Mouse (Mus musculus): Measurements from ENCODE around the gene Amz1. TPM values are rescaled to one million over a fixed set of nuclear protein-coding genes. Genes with fewer than 3 reads are reported as not detected.

Gene Amz1
- total RNA-seq (2017) = 7.8 to 13.5 TPM (median 10.2 TPM) in 3 replicates

GRCm38 (mm10) chr5:140723822-140724221 is at the start of gene Amz1:
Gene Amz1, plus strand, starts transcription at chr5:140724127.
- no peak for ATAC-seq (replicated peaks; ENCODE audit: insufficient number of reproducible peaks, low FRiP score, low TSS enrichment, poor library complexity, severe bottlenecking)

- no peak for ATAC-seq (replicated peaks; ENCODE audit: insufficient number of reproducible peaks, low FRiP score, low TSS enrichment, poor library complexity, severe bottlenecking)
Observed at GRCm38 (mm10) chr5:140675079-140675478, 48.8 kb upstream of the Amz1 start.

- ATAC-seq (replicated peaks; ENCODE audit: insufficient number of reproducible peaks, low FRiP score, low TSS enrichment, poor library complexity, severe bottlenecking) = no peak
Observed at GRCm38 (mm10) chr5:140675640-140676039, 48.3 kb upstream of the Amz1 start.

- no peak for ATAC-seq (replicated peaks; ENCODE audit: insufficient number of reproducible peaks, low FRiP score, low TSS enrichment, poor library complexity, severe bottlenecking)
Observed at GRCm38 (mm10) chr5:140677137-140677536, 46.8 kb upstream of the Amz1 start.

DNA sequence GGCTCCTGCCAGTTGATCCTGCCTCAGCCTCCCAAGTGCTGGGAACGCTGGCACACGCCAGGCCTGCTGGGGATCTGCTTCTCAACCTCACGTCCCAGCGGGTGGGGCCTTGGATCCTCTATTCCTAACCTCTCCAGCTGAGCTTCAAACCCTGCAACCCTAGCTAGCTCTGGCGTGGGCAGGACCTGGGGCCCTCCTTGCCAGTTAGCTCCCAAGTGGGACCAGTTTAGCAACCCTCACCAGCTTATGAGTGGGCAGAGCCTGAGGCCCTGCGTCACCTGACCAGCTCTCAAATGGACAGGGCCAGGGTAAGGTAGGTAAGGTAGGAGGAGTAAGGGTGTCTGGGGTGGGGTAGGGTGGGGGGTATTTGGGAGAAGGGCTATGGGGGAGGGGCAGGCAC is 43.9 kb upstream of the Amz1 start:
- ATAC-seq (replicated peaks; ENCODE audit: insufficient number of reproducible peaks, low FRiP score, low TSS enrichment, poor library complexity, severe bottlenecking) = no peak

- ATAC-seq (replicated peaks; ENCODE audit: insufficient number of reproducible peaks, low FRiP score, low TSS enrichment, poor library complexity, severe bottlenecking) = no peak
Observed at GRCm38 (mm10) chr5:140680950-140681349, 43.0 kb upstream of the Amz1 start.

- ATAC-seq (replicated peaks; ENCODE audit: insufficient number of reproducible peaks, low FRiP score, low TSS enrichment, poor library complexity, severe bottlenecking) = no peak
Observed at GRCm38 (mm10) chr5:140682113-140682512, 41.8 kb upstream of the Amz1 start.

DNA sequence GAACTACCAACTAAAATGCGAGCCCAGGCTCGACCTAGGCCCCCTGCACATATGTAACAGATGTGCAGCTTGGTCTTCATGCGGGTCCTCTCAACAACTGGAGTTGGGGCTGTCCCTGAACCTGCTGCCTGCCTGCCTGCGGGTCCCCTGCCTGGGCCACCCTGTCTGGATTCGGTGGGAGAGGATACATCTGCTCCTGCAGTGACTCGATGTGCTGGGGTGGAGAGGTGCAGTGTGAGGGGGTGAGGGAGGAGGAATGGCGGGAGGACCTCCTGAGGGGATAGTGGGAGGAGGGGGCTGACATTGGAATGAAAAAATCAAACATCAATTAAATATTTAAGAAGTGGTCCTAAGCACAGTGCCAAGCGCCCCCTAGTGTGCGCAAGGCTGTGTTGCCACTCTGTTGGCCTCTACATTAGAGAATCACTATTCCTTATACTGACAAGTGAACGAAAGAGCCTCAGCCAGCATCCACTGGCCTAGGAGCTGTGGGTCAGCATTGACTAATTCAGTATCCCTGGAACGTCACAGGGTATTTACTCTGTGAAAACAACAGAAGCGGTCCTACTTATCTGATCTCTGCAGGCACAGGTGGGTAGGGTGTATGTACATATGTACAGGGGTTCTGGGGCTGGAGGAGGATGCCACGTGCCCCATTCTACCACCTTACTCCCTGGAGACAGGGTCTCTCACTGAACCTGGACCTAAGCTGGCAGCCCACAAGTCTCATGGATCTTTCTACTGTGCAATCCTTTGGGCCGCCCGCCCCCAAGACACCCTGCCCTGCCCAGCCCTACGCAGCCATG is 39.4 kb upstream of the Amz1 start:
- no peak; the same call in 1 of the 2 replicates for ATAC-seq (replicated peaks; ENCODE audit: insufficient number of reproducible peaks, low FRiP score, low TSS enrichment, poor library complexity, severe bottlenecking)

DNA sequence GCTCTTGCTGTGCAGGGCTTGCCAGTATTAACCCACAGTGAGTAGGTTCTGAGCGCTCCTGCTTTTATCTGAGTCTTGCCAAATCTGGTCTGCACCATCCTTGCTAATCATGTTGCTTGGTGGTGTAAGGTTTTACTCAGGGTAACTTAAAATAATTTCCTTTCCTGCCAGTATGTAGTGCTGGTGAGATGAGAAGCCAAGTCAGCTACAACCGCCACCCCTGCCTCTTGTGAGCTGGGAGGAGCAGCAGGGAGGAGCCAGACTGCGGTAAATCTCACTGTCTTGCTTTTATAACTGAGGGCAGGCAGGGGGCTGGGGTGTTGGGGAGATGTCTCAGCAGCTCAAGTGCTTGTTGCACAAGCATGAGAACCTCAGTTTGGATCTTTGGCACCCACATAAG is 35.5 kb upstream of the Amz1 start:
- no peak for ATAC-seq (replicated peaks; ENCODE audit: insufficient number of reproducible peaks, low FRiP score, low TSS enrichment, poor library complexity, severe bottlenecking)

- ATAC-seq (replicated peaks; ENCODE audit: insufficient number of reproducible peaks, low FRiP score, low TSS enrichment, poor library complexity, severe bottlenecking) = no peak
Observed at GRCm38 (mm10) chr5:140695987-140696386, 27.9 kb upstream of the Amz1 start.

- ATAC-seq (replicated peaks; ENCODE audit: insufficient number of reproducible peaks, low FRiP score, low TSS enrichment, poor library complexity, severe bottlenecking) = no peak
Observed at GRCm38 (mm10) chr5:140699776-140700175, 24.2 kb upstream of the Amz1 start.

DNA sequence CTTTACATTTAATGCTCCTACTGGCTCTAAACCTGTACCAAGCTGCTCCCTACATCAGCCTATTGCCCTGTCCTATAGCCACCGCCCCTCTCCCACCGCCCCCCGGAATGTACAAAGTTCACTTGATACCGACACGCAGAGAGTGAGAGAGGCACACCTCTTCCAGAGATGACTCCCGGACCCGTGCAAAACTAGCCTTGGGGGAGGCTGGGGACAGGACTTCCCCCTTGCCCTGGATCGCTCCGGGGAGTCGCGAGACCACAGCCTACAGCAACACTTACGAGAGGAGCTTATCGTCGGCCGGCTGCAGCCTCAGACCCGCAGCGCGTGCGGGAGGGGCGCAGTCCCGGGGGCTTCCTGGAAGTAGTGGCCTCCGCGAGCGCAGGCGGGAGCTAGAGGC is 22.3 kb upstream of the Amz1 start:
- ATAC-seq (replicated peaks; ENCODE audit: insufficient number of reproducible peaks, low FRiP score, low TSS enrichment, poor library complexity, severe bottlenecking) = no peak

DNA sequence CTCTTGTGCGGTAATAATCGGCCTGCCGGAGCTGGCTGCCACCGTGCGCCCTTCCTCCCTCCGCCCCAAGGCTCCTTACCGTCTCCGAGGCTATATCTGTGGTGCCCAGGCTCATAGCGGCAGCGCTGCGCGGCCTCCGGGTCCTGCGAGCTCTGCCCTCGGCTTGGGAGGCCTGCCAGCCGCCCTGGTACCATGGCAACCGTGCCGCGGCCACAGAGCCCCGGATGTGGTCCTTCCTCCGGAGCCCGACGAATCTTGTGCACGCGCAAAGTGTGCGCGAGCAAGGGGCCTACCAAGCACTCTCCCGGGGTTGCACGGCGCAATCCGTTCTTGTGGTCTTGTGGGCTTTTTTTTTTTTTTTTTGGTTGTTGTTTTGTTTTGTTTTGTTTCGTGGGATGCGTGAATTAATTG is 21.8 kb upstream of the Amz1 start, which contains the start of gene Iqce:
TSS of gene Iqce (minus strand) at position 276 of the 411 bp plus-strand sequence.
- ATAC-seq (replicated peaks; ENCODE audit: insufficient number of reproducible peaks, low FRiP score, low TSS enrichment, poor library complexity, severe bottlenecking) = peak; percentile 47; the same call in 1 of the 2 replicates

DNA sequence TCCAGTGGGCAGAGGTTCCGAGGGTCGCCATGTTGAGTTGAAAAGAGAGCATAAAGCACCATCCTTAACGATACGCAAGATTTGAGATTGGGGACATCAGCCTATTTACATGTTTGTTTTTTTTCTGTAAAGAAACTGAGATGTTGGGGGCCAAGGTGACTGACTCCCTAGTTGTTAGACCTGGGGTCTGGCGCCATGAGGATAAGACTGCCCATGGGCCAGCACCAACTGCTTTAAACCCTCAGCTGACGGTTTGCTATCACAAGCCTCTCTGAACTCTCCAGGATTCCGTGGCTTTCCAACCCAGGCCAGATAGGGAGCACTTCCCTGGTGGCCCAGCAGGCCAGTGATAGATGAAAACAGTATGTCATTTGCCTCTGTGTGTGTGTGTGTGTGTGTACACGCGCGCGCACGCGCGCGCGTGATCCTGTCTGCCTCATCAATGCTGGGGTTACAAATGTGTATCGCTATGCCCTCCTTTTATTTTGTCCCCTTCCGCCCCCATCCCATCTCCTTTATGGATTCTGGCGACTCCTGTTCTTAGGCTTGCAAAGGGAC is 21.2 kb upstream of the Amz1 start:
- no peak for ATAC-seq (replicated peaks; ENCODE audit: insufficient number of reproducible peaks, low FRiP score, low TSS enrichment, poor library complexity, severe bottlenecking)

DNA sequence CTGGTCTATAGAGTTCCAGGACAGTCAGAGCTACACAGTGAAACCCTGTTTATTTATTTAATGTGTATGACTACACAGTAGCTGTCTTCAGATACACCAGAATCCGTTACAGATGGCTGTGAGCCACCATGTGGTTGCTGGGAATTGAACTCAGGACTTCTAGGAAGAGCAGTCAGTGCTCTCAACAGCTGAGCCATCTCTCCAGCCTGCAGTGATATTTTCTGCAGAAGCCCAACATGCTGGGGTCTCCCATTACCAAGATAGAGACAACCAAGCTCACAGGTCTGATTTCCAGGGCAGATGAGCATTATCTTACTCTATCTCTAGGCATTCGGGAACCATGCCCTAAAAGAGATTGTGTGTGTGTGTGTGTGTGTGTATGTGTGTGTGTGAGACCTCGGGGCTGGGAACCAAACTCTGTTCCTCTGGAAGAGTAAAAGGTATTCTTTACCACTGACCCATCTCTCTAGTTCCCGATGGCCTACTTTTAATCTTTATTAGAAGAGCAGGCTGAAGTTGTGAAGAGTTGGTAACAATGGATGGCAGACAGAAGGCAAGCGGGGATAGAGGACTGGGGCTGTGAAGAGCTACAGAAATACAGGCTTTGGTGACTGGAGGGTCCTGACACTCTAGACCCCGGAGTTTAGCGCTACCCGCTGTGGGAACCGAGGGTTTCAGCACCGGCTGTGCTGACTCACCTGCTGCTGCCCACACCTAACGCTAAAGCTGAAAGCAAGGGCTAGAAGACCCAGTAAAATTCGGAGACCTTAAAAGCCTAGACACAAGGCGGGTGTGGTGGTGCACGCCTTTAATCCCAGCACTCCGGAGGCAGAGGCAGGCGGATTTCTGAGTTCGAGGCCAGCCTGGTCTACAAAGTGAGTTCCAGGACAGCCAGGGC is 20.2 kb upstream of the Amz1 start:
- no peak for ATAC-seq (replicated peaks; ENCODE audit: insufficient number of reproducible peaks, low FRiP score, low TSS enrichment, poor library complexity, severe bottlenecking)

GRCm38 (mm10) chr5:140704378-140705251 is 19.3 kb upstream of the Amz1 start, which contains the start of gene Brat1:
Gene Brat1, plus strand, starts transcription at chr5:140705011.
- ATAC-seq (replicated peaks; ENCODE audit: insufficient number of reproducible peaks, low FRiP score, low TSS enrichment, poor library complexity, severe bottlenecking) = peak; percentile 88

DNA sequence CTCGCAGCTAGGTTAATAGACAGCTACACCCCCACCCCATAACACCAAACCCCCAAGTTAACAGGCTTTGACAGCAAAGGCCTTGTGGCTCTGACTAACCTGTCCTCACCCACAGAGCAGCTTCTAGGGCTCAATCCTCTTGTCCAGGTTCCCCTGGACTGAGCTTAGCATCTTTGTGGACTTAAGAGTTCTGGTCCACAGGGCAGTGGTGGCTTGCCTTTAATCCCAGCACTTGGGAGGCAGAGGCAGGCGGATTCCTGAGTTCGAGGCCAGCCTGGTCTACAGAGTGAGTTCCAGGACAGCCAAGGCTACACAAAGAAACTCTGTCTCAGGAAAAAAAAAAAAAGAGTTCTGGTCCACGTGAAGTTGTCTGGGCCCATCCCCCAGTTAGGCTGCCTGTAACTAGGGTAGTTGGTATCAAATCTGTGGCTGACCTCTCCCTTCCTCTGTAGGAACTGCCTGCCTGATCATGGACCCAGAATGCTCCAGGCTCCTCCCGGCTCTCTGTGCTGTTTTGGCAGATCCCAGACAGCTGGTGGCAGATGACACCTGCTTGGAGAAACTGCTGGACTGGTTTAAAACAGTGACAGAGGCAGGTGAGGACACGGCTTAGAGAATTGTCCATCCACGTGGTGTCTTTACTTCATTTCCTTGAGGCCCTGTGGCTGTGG is 18.3 kb upstream of the Amz1 start:
- no peak for ATAC-seq (replicated peaks; ENCODE audit: insufficient number of reproducible peaks, low FRiP score, low TSS enrichment, poor library complexity, severe bottlenecking)

- no peak for ATAC-seq (replicated peaks; ENCODE audit: insufficient number of reproducible peaks, low FRiP score, low TSS enrichment, poor library complexity, severe bottlenecking)
Observed at GRCm38 (mm10) chr5:140710315-140710714, 13.6 kb upstream of the Amz1 start.

Measured in monocyte, adult 5-6 weeks (primary cell).